Mouse (Mus musculus) thymus, adult 2 months (tissue): Measurements from ENCODE around the gene Tmem8. TPM values are rescaled to one million over a fixed set of nuclear protein-coding genes. Genes with fewer than 3 reads are reported as not detected.
"Not testable (repeated sequence)": the region's sequence is repeated elsewhere in the genome, so short reads cannot be mapped to it uniquely, and the experiment has no call there.

ENCODE experiments used
- DNase-seq: peaks from one replicate; pipeline ENCODE4 v3.0.0; 2021
- H3K27ac ChIP-seq: fragments of 200-500 bp; 2 replicates; pipeline ENCODE4 v1.5.1; 2012; ENCODE audit warnings: low read length, control low read depth; ENCODE audit not compliant: control insufficient read depth, insufficient read depth
- H3K27me3 ChIP-seq: fragments of 200-500 bp; 2 replicates; pipeline ENCODE4 v1.6.1; 2012; ENCODE audit warnings: mild to moderate bottlenecking, low read length, moderate library complexity, mixed read lengths; ENCODE audit not compliant: control insufficient read depth, insufficient read depth
- H3K36me3 ChIP-seq: fragments of 200-500 bp; 2 replicates; pipeline ENCODE4 v1.6.1; 2012; ENCODE audit warnings: mild to moderate bottlenecking, low read length, moderate library complexity; ENCODE audit not compliant: control insufficient read depth, insufficient read depth
- H3K4me1 ChIP-seq: fragments of 200-500 bp; replicated peaks from 2 replicates; pipeline ENCODE4 v1.6.1; 2012; ENCODE audit warnings: low read length; ENCODE audit not compliant: control insufficient read depth, insufficient read depth
- H3K4me3 ChIP-seq: fragments of 200-500 bp; 2 replicates; pipeline ENCODE4 v1.5.1; 2012; ENCODE audit warnings: mild to moderate bottlenecking, low read length, control low read depth, moderate library complexity; ENCODE audit not compliant: control insufficient read depth, insufficient read depth
- CTCF ChIP-seq: fragments of 200-500 bp; IDR thresholded peaks from 2 replicates; pipeline ENCODE4 v1.5.1; 2012; ENCODE audit warnings: mild to moderate bottlenecking, control low read depth, low read length, moderate library complexity, borderline replicate concordance; ENCODE audit not compliant: control insufficient read depth, poor library complexity, insufficient read depth; ENCODE audit errors: extremely low read depth
- POLR2A ChIP-seq: fragments of 200-500 bp; IDR thresholded peaks from 2 replicates; pipeline ENCODE4 v1.6.1; 2012; ENCODE audit warnings: mild to moderate bottlenecking, low read length, control low read depth, moderate library complexity; ENCODE audit not compliant: control insufficient read depth, poor library complexity, insufficient read depth; ENCODE audit errors: extremely low read depth
- WGBS: fragments of 180-500 bp; shearing (Covaris S2); methylation state at CpG from one replicate; pipeline ENCODE4 v1.1.7; 2018; 5-methylcytosine and 5-hydroxymethylcytosine counted together
- polyA plus RNA-seq: library from polyadenylated mRNA; depleted of rRNA; stranded (reverse); fragments of >200 nt; gene quantifications from 2 replicates; pipeline ENCODE4 v1.2.3, GENCODE M21; 2012

Tmem8 gene
- polyA plus RNA-seq, 1 experiment, result 43.2 TPM

- DNase-seq, result no peak
- H3K27ac ChIP-seq, result no peak overlapping the region
- H3K4me3 ChIP-seq, result no peak overlapping the region
- no peaks in the 10 kb centered on the region for H3K27me3 ChIP-seq
- WGBS, result 82% methylated on average over 4 of the region's 4 CpGs
- TF ChIP-seq POLR2A (no peak), CTCF (no peak)
- H3K36me3 ChIP-seq, result no peaks in the 10 kb centered on the region
- peaks cover 9% of the 10 kb centered on the region for H3K4me1 ChIP-seq
Observed at GRCm38 (mm10) chr17:26111024-26111423, 2.1 kb upstream of the Tmem8 start.

GRCm38 (mm10) chr17:26111722-26112121 is 1.4 kb upstream of the Tmem8 start:
- Histone ChIP-seq H3K4me1 (peaks cover 9% of the 10 kb centered on the region), H3K4me3 (no peak overlapping the region), H3K27me3 (no peaks in the 10 kb centered on the region), H3K36me3 (no peaks in the 10 kb centered on the region), H3K27ac (no peak overlapping the region)
- no peak for DNase-seq
- 82% methylated on average over 4 of the region's 4 CpGs for WGBS
- TF ChIP-seq CTCF (no peak), POLR2A (no peak)

- no peak overlapping the region for H3K27ac ChIP-seq
- WGBS, result 13% methylated on average over 14 of the region's 14 CpGs
Observed at GRCm38 (mm10) chr17:26112751-26113150, 348 bp upstream of the Tmem8 start.

GRCm38 (mm10) chr17:26114061-26114460 is 962 bp downstream of the Tmem8 start:
- no peak for DNase-seq
- whole genome bisulfite sequencing, result 35% methylated on average over 8 of the region's 8 CpGs
- Histone ChIP-seq H3K27ac (no peak overlapping the region), H3K4me3 (peak overlapping the region; percentile 84; the same call in 1 of the 2 replicates), H3K4me1 (peaks cover 9% of the 10 kb centered on the region), H3K27me3 (no peaks in the 10 kb centered on the region), H3K36me3 (no peaks in the 10 kb centered on the region)
- TF ChIP-seq CTCF (no peak), POLR2A (no peak)

More at GRCm38 (mm10) chr17:26112751-26113150, 348 bp upstream of the Tmem8 start:
- peaks cover 9% of the 10 kb centered on the region for H3K4me1 ChIP-seq
- TF ChIP-seq CTCF, result no peak
- TF ChIP-seq POLR2A, result no peak
- H3K27me3 ChIP-seq, result no peaks in the 10 kb centered on the region
- peak overlapping the region; percentile 84 for H3K4me3 ChIP-seq
- no peak for DNase-seq
- no peaks in the 10 kb centered on the region for H3K36me3 ChIP-seq

- WGBS, result 91% methylated on average over 7 of the region's 7 CpGs
- not testable (repeated sequence) for DNase-seq, H3K4me1 ChIP-seq, H3K36me3 ChIP-seq, H3K27ac ChIP-seq, H3K27me3 ChIP-seq, H3K4me3 ChIP-seq
Observed at GRCm38 (mm10) chr17:26114461-26114860, 1.4 kb downstream of the Tmem8 start.

GRCm38 (mm10) chr17:26115205-26115898 is 2.3 kb downstream of the Tmem8 start:
- Histone ChIP-seq H3K36me3 (no peaks in the 10 kb centered on the region), H3K27ac (no peak overlapping the region), H3K4me1 (peaks cover 14% of the 10 kb centered on the region), H3K4me3 (no peak overlapping the region), H3K27me3 (no peaks in the 10 kb centered on the region)
- TF ChIP-seq POLR2A (no peak), CTCF (no peak)
- no peak for DNase-seq
- WGBS, result 95% methylated on average over 7 of the region's 7 CpGs

- no peak overlapping the region for H3K27ac ChIP-seq
- no peaks in the 10 kb centered on the region for H3K27me3 ChIP-seq
- TF ChIP-seq CTCF, result no peak
- no peak for TF ChIP-seq POLR2A
- H3K4me1 ChIP-seq, result peaks cover 15% of the 10 kb centered on the region
- no peaks in the 10 kb centered on the region for H3K36me3 ChIP-seq
- 79% methylated on average over 3 of the region's 3 CpGs for WGBS
- H3K4me3 ChIP-seq, result no peak overlapping the region
- no peak for DNase-seq
Observed at GRCm38 (mm10) chr17:26115956-26116487, 2.9 kb downstream of the Tmem8 start.
